Mouse (Mus musculus) heart, embryonic 11.5 days (tissue): Measurements from ENCODE around the gene Sfxn2. TPM values are rescaled to one million over a fixed set of nuclear protein-coding genes. Genes with fewer than 3 reads are reported as not detected.

Experiments
- ATAC-seq: fragments of 200-750 bp; cut with Nextera tagmentation; replicated peaks from 2 replicates; pipeline ENCODE4 v1.8.0; 2017; ENCODE audit warnings: moderate library complexity; ENCODE audit not compliant: insufficient number of reproducible peaks, low FRiP score, low TSS enrichment
- H3K27ac ChIP-seq: fragments of 300-500 bp; sonication (generic); 2 replicates; pipeline ENCODE4 v1.5.1; 2014; ENCODE audit warnings: mild to moderate bottlenecking, low read depth, low read length
- H3K27me3 ChIP-seq: fragments of 300-500 bp; sonication (generic); 2 replicates; pipeline ENCODE4 v1.6.1; 2014; ENCODE audit warnings: mild to moderate bottlenecking, low read length, mixed read lengths; ENCODE audit not compliant: control insufficient read depth, insufficient read depth
- H3K36me3 ChIP-seq: fragments of 300-500 bp; sonication (generic); 2 replicates; pipeline ENCODE4 v1.6.1; 2014; ENCODE audit warnings: mild to moderate bottlenecking, low read length, moderate library complexity, mixed read lengths; ENCODE audit not compliant: control insufficient read depth, insufficient read depth
- H3K4me1 ChIP-seq: fragments of 300-500 bp; sonication (generic); 2 replicates; pipeline ENCODE4 v1.6.1; 2014; ENCODE audit warnings: low read length; ENCODE audit not compliant: control insufficient read depth, insufficient read depth
- H3K4me2 ChIP-seq: fragments of 300-500 bp; sonication (generic); 2 replicates; pipeline ENCODE4 v1.6.1; 2014; ENCODE audit warnings: mild to moderate bottlenecking, moderate library complexity
- H3K4me3 ChIP-seq: fragments of 300-500 bp; sonication (generic); 2 replicates; pipeline ENCODE4 v1.5.1; 2014; ENCODE audit warnings: low read depth, low read length
- H3K9ac ChIP-seq: fragments of 300-500 bp; sonication (generic); 2 replicates; pipeline ENCODE4 v1.6.1; 2014; ENCODE audit warnings: mild to moderate bottlenecking, low read depth, low read length, moderate library complexity
- H3K9me3 ChIP-seq: fragments of 300-500 bp; sonication (generic); replicated peaks from 2 replicates; pipeline ENCODE4 v1.6.1; 2016; ENCODE audit warnings: low read length; ENCODE audit not compliant: control insufficient read depth
- WGBS: fragments of 180-500 bp; shearing (Covaris S2); extraction: QIAGEN DNeasy Blood & Tissue Kit; methylation state at CpG from one replicate; pipeline ENCODE4 v1.1.7; 2014; ENCODE audit not compliant: insufficient replicate concordance; 5-methylcytosine and 5-hydroxymethylcytosine counted together
- polyA plus RNA-seq: library from polyadenylated mRNA; unstranded; fragments of >200 nt; fragmentation: Nextera tagmentation; extraction: Ambion mirVana; gene quantifications from 2 replicates; pipeline ENCODE4 v1.2.1, GENCODE M21; 2014

Sfxn2 gene
- polyA plus RNA-seq, 1 experiment from 2014 or later, result 10.5 TPM

DNA sequence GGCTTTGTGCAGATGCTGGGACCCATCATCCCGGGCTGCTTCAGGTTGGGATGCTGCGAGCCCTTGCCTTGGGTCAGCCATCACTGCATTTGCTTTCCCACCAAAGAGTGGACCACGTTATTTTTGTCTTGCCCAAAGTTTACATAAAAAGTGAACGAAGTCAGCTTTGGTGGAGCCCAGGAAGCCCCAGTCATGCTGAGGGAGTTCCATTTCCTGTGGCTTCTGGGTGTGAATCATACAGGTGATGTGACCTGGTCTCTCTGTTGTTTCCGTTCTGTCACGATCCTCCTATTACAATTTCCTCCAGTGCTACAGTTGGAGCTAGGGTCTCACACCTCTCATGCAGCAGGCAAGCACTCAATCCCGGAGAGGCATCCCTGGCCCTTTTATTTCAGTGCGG is 44.2 kb downstream of the Sfxn2 start:
- Histone ChIP-seq H3K27ac (no peak overlapping the region), H3K4me3 (no peak overlapping the region), H3K9me3 (no peaks in the 10 kb centered on the region), H3K9ac (no peak overlapping the region), H3K27me3 (no peaks in the 10 kb centered on the region), H3K4me2 (no peak overlapping the region), H3K36me3 (no peaks in the 10 kb centered on the region; the same call in 1 of the 2 replicates), H3K4me1 (peaks cover 77% of the 10 kb centered on the region)
- no peak for ATAC-seq
- whole genome bisulfite sequencing, result 75% methylated on average over 8 of the region's 8 CpGs

- no peak for ATAC-seq
- no peaks in the 10 kb centered on the region; the same call in 1 of the 2 replicates for H3K36me3 ChIP-seq
- WGBS, result 68% methylated on average over 9 of the region's 9 CpGs
- no peaks in the 10 kb centered on the region for H3K27me3 ChIP-seq
- H3K9ac ChIP-seq, result peak overlapping the region; percentile 49; the same call in 1 of the 2 replicates
- H3K4me1 ChIP-seq, result peaks cover 80% of the 10 kb centered on the region
- no peak overlapping the region for H3K4me2 ChIP-seq
- no peaks in the 10 kb centered on the region for H3K9me3 ChIP-seq
- H3K4me3 ChIP-seq, result no peak overlapping the region
- peak overlapping the region; percentile 64; the same call in 1 of the 2 replicates for H3K27ac ChIP-seq
Measured at GRCm38 (mm10) chr19:46618322-46618721, 45.2 kb downstream of the Sfxn2 start.

GRCm38 (mm10) chr19:46619001-46619400 is 45.8 kb downstream of the Sfxn2 start:
- ATAC-seq, result no peak
- WGBS, result 29% methylated on average over 19 of the region's 19 CpGs
- Histone ChIP-seq H3K9me3 (no peaks in the 10 kb centered on the region), H3K27ac (peak overlapping the region; percentile 64), H3K9ac (peak overlapping the region; percentile 49), H3K36me3 (no peaks in the 10 kb centered on the region; the same call in 1 of the 2 replicates), H3K27me3 (no peaks in the 10 kb centered on the region), H3K4me2 (peak overlapping the region; percentile 44), H3K4me1 (peaks cover 76% of the 10 kb centered on the region), H3K4me3 (no peak overlapping the region)

DNA sequence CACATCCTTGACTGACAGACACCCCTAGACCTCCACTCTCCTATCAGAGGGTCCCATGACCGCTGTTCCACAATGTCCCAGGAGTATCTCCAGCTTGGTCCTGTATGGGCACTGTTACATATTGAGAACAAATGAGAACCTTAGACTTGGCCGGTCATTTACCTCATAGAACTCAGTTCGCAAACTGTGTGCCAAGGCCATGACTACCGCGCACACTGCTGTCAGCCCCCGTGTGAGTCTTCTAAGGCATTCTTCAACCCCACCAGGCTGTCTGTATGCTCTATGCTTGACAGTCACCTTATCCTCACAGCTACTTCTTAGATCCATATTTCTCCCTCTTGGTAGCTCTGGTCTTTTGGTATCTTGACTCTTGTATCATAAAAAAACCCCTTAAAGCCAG is 46.4 kb downstream of the Sfxn2 start:
- H3K4me3 ChIP-seq, result no peak overlapping the region
- peaks cover 81% of the 10 kb centered on the region for H3K4me1 ChIP-seq
- H3K4me2 ChIP-seq, result no peak overlapping the region
- H3K27me3 ChIP-seq, result no peaks in the 10 kb centered on the region
- H3K9ac ChIP-seq, result peak overlapping the region; percentile 49; the same call in 1 of the 2 replicates
- peak overlapping the region; percentile 64 for H3K27ac ChIP-seq
- no peak for ATAC-seq
- no peaks in the 10 kb centered on the region; the same call in 1 of the 2 replicates for H3K36me3 ChIP-seq
- H3K9me3 ChIP-seq, result no peaks in the 10 kb centered on the region
- WGBS, result 78% methylated on average over 6 of the region's 6 CpGs

DNA sequence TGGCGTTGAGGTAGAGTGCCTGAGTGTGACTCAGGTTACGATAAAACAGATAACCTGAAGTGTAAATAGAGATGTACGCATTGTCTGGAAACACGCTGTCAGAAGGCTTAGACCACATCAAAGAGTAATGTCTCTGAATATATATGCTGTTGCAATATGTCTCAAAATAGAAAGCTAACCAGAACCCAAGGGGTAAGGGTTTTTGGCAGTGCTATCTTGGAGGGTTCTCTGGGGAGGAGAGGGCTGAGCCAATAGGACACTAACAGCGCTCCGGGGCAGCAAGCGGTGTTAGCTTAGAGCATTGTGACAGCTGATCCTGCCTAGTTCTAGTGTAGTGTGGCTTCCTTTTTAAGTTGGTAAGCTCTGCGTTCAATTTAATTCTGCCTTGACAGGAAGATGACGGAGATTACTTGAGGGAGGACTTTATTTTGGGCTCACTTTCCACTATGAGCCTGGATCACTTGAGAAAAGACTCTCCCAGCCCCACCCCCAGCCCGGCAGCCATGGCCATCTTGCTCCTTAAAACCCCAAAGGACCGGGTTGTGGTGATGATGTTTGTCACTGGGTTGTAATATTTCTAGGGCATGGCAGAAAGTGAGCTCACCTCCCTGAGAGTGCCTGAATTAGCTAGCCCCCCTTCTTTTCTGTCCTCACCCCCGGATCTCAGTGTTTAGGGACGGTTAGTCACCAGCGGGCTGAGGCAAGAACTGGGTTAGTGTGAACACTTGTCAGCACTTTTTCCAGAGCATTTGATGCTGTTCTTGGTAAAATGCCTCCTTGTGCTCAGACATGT is 47.0 kb downstream of the Sfxn2 start:
- WGBS, result 50% methylated on average over 14 of the region's 14 CpGs
- no peaks in the 10 kb centered on the region; the same call in 1 of the 2 replicates for H3K36me3 ChIP-seq
- H3K9me3 ChIP-seq, result no peaks in the 10 kb centered on the region
- ATAC-seq, result no peak
- H3K4me2 ChIP-seq, result peak overlapping the region; percentile 29
- peaks cover 88% of the 10 kb centered on the region for H3K4me1 ChIP-seq
- H3K4me3 ChIP-seq, result no peak overlapping the region
- no peak overlapping the region for H3K9ac ChIP-seq
- H3K27ac ChIP-seq, result peak overlapping the region; percentile 64
- H3K27me3 ChIP-seq, result no peaks in the 10 kb centered on the region

GRCm38 (mm10) chr19:46621236-46622183 is 48.3 kb downstream of the Sfxn2 start:
- Histone ChIP-seq H3K9ac (peak overlapping the region; percentile 76; the same call in 1 of the 2 replicates), H3K4me2 (no peak overlapping the region; the same call in 1 of the 2 replicates), H3K27ac (peak overlapping the region; percentile 98), H3K4me3 (no peak overlapping the region), H3K9me3 (no peaks in the 10 kb centered on the region), H3K36me3 (no peaks in the 10 kb centered on the region; the same call in 1 of the 2 replicates), H3K27me3 (no peaks in the 10 kb centered on the region), H3K4me1 (peaks cover 82% of the 10 kb centered on the region)
- 66% methylated on average over 19 of the region's 19 CpGs for WGBS
- no peak for ATAC-seq

- WGBS, result 25% methylated on average over 12 of the region's 12 CpGs
- H3K9me3 ChIP-seq, result no peaks in the 10 kb centered on the region
Measured at GRCm38 (mm10) chr19:46622659-46623193, 49.6 kb downstream of the Sfxn2 start.

GRCm38 (mm10) chr19:46623194-46623667 is 50.1 kb downstream of the Sfxn2 start:
- Histone ChIP-seq H3K27me3 (no peaks in the 10 kb centered on the region), H3K36me3 (no peaks in the 10 kb centered on the region), H3K27ac (peak overlapping the region; percentile 98), H3K9ac (peak overlapping the region; percentile 76), H3K4me2 (peak overlapping the region; percentile 88), H3K9me3 (no peaks in the 10 kb centered on the region), H3K4me3 (peak overlapping the region; percentile 54), H3K4me1 (peaks cover 75% of the 10 kb centered on the region)
- peak; percentile 49; the same call in 1 of the 2 replicates for ATAC-seq
- 4% methylated on average over 16 of the region's 16 CpGs for WGBS

More at GRCm38 (mm10) chr19:46622659-46623193, 49.6 kb downstream of the Sfxn2 start:
- Histone ChIP-seq H3K27me3 (no peaks in the 10 kb centered on the region), H3K9ac (peak overlapping the region; percentile 76), H3K27ac (peak overlapping the region; percentile 98), H3K36me3 (no peaks in the 10 kb centered on the region), H3K4me1 (peaks cover 75% of the 10 kb centered on the region), H3K4me3 (peak overlapping the region; percentile 54), H3K4me2 (peak overlapping the region; percentile 88)
- no peak for ATAC-seq
